Mouse (Mus musculus): ENCODE data around the gene Nrp1.

GRCm38 (mm10) chr8:128479309-128480013 lies 121.1 kb downstream of the Nrp1 start:
- TF ChIP-seq EP300 (IDR thresholded peaks at IDR 0.05; ENCODE audit: low read depth) (no peak), CTCF (IDR thresholded peaks at IDR 0.05; ENCODE audit: low read depth) (no peak)

All from liver, postnatal 0 days (tissue).